28 mouse cellular contexts compared by ENCODE assay signal in the genomic region with DNA sequence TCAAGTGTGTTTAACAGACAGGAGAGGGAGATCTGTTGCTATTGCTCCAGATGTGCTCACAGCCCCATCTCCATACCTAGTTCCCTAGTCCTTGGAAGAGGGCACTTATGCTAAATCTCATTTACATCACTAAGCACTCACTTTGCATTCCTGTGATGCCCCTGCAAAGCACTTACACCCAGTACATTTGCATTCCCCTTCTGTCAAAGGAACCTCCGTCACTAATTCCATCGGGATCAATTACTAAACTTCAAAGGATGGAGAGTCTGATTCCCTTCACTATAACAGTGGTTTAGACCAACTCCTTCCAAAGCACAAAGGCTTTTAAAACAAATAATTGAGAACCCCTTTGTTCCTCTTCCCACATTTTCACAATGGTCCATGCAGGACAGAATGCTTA. TPM values are rescaled to one million over a fixed set of nuclear protein-coding genes. Genes with fewer than 3 reads are reported as not detected.
A peak's percentile ranks its signal among the peaks of the same experiment; 100 is the strongest.
DNase-seq lines count a peak whose midpoint lies in the region; ATAC-seq lines count a peak whose summit lies in the region.
"Had no signal": no experiment of that assay in that cellular context is flagged by ENCODE, and none has a peak within 500 bp of the region (broad histone marks: within the 10 kb centered on the region; RNA-seq: fewer than 3 reads in every experiment).

No protein-coding gene starts in this region.

- DNase-seq in forebrain, embryonic 14.5 days (ENCODE audit: low spot score) = no peak
- peak; percentile 96 for DNase-seq in ES-CJ7 (ENCODE audit: low read depth, low spot score)
- peak; percentile 85 for DNase-seq in R1 (ENCODE audit: low read depth, low spot score)
- DNase-seq in midbrain, embryonic 14.5 days = peak; percentile 53
- no peak for DNase-seq in yolk sac, embryonic 10.5 days (ENCODE audit: low spot score)
- DNase-seq: adrenal gland, postnatal 14 days; cerebellum, adult 11-12 months; cerebellum, adult 9-11 months; gastrocnemius, postnatal 14 days; heart, adult 18-20 months; heart, postnatal 36 days; kidney, adult 9 months; kidney, postnatal 10 days; lung, embryonic 14.5 days; lung, postnatal 14 days; retina, postnatal 1 day; right cerebral cortex, postnatal 14 days; thymus, postnatal 4 days had no signal

- no peaks in the 10 kb centered on the region for H3K9me3 ChIP-seq in forebrain, embryonic 14.5 days (replicated peaks; ENCODE audit: control insufficient read depth, low read length)
- no peaks in the 10 kb centered on the region for H3K9me3 ChIP-seq in forebrain, embryonic 15.5 days
- H3K9me3 ChIP-seq in midbrain, embryonic 14.5 days (ENCODE audit: control insufficient read depth, low read length) = no peaks in the 10 kb centered on the region
- H3K9me3 ChIP-seq: embryonic facial prominence, embryonic 13.5 days; hindbrain, embryonic 13.5 days; liver, embryonic 15.5 days; neural tube, embryonic 13.5 days had no signal

- 1% methylated on average over 2 of the region's 2 CpGs for WGBS in forebrain, embryonic 14.5 days
- 3% methylated on average over 2 of the region's 2 CpGs for WGBS in forebrain, embryonic 15.5 days
- 4% methylated on average over 2 of the region's 2 CpGs for WGBS in midbrain, embryonic 14.5 days

- no peaks in the 10 kb centered on the region for H3K36me3 ChIP-seq in forebrain, embryonic 14.5 days (ENCODE audit: control insufficient read depth, insufficient read depth, low read length)
- H3K36me3 ChIP-seq in forebrain, embryonic 15.5 days = no peaks in the 10 kb centered on the region
- H3K36me3 ChIP-seq in midbrain, embryonic 14.5 days (ENCODE audit: control insufficient read depth, insufficient read depth, low read length) = no peaks in the 10 kb centered on the region
- H3K36me3 ChIP-seq: embryonic facial prominence, embryonic 13.5 days; hindbrain, embryonic 13.5 days; liver, embryonic 15.5 days; neural tube, embryonic 13.5 days had no signal

- no peak overlapping the region for H3K27ac ChIP-seq in forebrain, embryonic 14.5 days (ENCODE audit: low read depth, low read length)
- H3K27ac ChIP-seq in forebrain, embryonic 15.5 days (replicated peaks) = no peak overlapping the region
- H3K27ac ChIP-seq in midbrain, embryonic 14.5 days (replicated peaks; ENCODE audit: low read depth, low read length) = no peak overlapping the region
- H3K27ac ChIP-seq: embryonic facial prominence, embryonic 13.5 days; hindbrain, embryonic 13.5 days; liver, embryonic 15.5 days; neural tube, embryonic 13.5 days had no signal

- ATAC-seq in forebrain, embryonic 14.5 days = 0 out of 2 replicates have a peak, but pooled peaks have one; percentile 18
- no peak; the same call in 1 of the 2 replicates for ATAC-seq in forebrain, embryonic 15.5 days (replicated peaks)
- ATAC-seq in midbrain, embryonic 14.5 days (ENCODE audit: low FRiP score, low TSS enrichment) = peak; percentile 47; the same call in 1 of the 2 replicates
- no peak for ATAC-seq in frontal cortex, adult (ENCODE audit: low TSS enrichment)
- ATAC-seq: CD4-positive, CD25-positive, alpha-beta regulatory T cell, adult 4 months; intestine, postnatal 0 days had no signal

- H3K4me3 ChIP-seq in forebrain, embryonic 14.5 days (ENCODE audit: low read depth, low read length) = no peak overlapping the region
- no peak overlapping the region for H3K4me3 ChIP-seq in forebrain, embryonic 15.5 days
- H3K4me3 ChIP-seq in midbrain, embryonic 14.5 days (replicated peaks; ENCODE audit: low read depth, low read length) = no peak overlapping the region
- H3K4me3 ChIP-seq: embryonic facial prominence, embryonic 13.5 days; hindbrain, embryonic 13.5 days; liver, embryonic 15.5 days; myocyte; neural tube, embryonic 13.5 days had no signal

- no peak overlapping the region for H3K9ac ChIP-seq in forebrain, embryonic 14.5 days (ENCODE audit: low read length)
- no peak overlapping the region for H3K9ac ChIP-seq in forebrain, embryonic 15.5 days (replicated peaks)
- no peak overlapping the region for H3K9ac ChIP-seq in midbrain, embryonic 14.5 days (replicated peaks; ENCODE audit: low read length)
- H3K9ac ChIP-seq: embryonic facial prominence, embryonic 13.5 days; hindbrain, embryonic 13.5 days; liver, embryonic 15.5 days; lung, embryonic 14.5 days; neural tube, embryonic 13.5 days had no signal

- no peak overlapping the region for H3K4me2 ChIP-seq in forebrain, embryonic 14.5 days (ENCODE audit: low read length)
- H3K4me2 ChIP-seq in forebrain, embryonic 15.5 days (replicated peaks) = no peak overlapping the region
- no peak overlapping the region for H3K4me2 ChIP-seq in midbrain, embryonic 14.5 days (ENCODE audit: low read length)
- H3K4me2 ChIP-seq: embryonic facial prominence, embryonic 13.5 days; heart, embryonic 11.5 days; hindbrain, embryonic 13.5 days; liver, embryonic 15.5 days; lung, embryonic 14.5 days; neural tube, embryonic 13.5 days had no signal

- no peaks in the 10 kb centered on the region; the same call in 1 of the 2 replicates for H3K4me1 ChIP-seq in forebrain, embryonic 14.5 days (ENCODE audit: control insufficient read depth, insufficient read depth, low read length)
- H3K4me1 ChIP-seq in forebrain, embryonic 15.5 days = no peaks in the 10 kb centered on the region
- no peaks in the 10 kb centered on the region for H3K4me1 ChIP-seq in midbrain, embryonic 14.5 days (ENCODE audit: control insufficient read depth, insufficient read depth, low read length)
- H3K4me1 ChIP-seq: embryonic facial prominence, embryonic 13.5 days; hindbrain, embryonic 13.5 days; liver, embryonic 15.5 days; neural tube, embryonic 13.5 days had no signal

- no peaks in the 10 kb centered on the region for H3K27me3 ChIP-seq in forebrain, embryonic 14.5 days (replicated peaks; ENCODE audit: control insufficient read depth, insufficient read depth, low read length)
- no peaks in the 10 kb centered on the region for H3K27me3 ChIP-seq in forebrain, embryonic 15.5 days
- H3K27me3 ChIP-seq in midbrain, embryonic 14.5 days (ENCODE audit: control insufficient read depth, insufficient read depth, low read length) = no peaks in the 10 kb centered on the region
- H3K27me3 ChIP-seq: embryonic facial prominence, embryonic 13.5 days; hindbrain, embryonic 13.5 days; liver, embryonic 15.5 days; neural tube, embryonic 13.5 days had no signal

RNA-seq across cellular contexts. Expression of a gene that starts 7.9 kb away (rescaled TPM):
- 3.7 and 4.7 TPM in 2 replicates for polyA plus RNA-seq in forebrain, embryonic 14.5 days (2014; fragmentation: Nextera tagmentation; extraction: Ambion mirVana)
- 2.5 and 3.0 TPM in 2 replicates for polyA plus RNA-seq in forebrain, embryonic 15.5 days (2015; fragmentation: Nextera tagmentation; extraction: Ambion mirVana)
- 5.6 and 6.7 TPM in 2 replicates for polyA plus RNA-seq in midbrain, embryonic 14.5 days (2014; fragmentation: Nextera tagmentation; extraction: Ambion mirVana)

Comparison
In these comparisons a context has a peak if more than half of its experiments do, and no peak if none do; other contexts are left out.
1. ATAC-seq: peak in forebrain, embryonic 14.5 days (single experiment) and midbrain, embryonic 14.5 days (single experiment); none in forebrain, embryonic 15.5 days (single experiment) and frontal cortex, adult (single experiment).
2. DNase-seq: peak in ES-CJ7 (single experiment), R1 (single experiment) and midbrain, embryonic 14.5 days (single experiment); none in forebrain, embryonic 14.5 days (single experiment) and yolk sac, embryonic 10.5 days (single experiment).